Mouse (Mus musculus) neural tube, embryonic 14.5 days (tissue): ENCODE measurements around the gene Banf2. TPM values are rescaled to one million over a fixed set of nuclear protein-coding genes. Genes with fewer than 3 reads are reported as not detected.
A peak's percentile ranks its signal among the peaks of the same experiment; 100 is the strongest.

Experiments used
- ATAC-seq: fragments of 200-750 bp; cut with Nextera tagmentation; 2 replicates; pipeline ENCODE4 v1.8.0; 2017; ENCODE audit warnings: low read depth, mild to moderate bottlenecking, moderate TSS enrichment, moderate library complexity
- H3K27ac ChIP-seq: fragments of 300-500 bp; sonication (generic); 2 replicates; pipeline ENCODE4 v1.5.1; 2014; ENCODE audit warnings: low read depth, mild to moderate bottlenecking, control low read depth, low read length, moderate library complexity, mixed read lengths
- H3K27me3 ChIP-seq: fragments of 300-500 bp; sonication (generic); 2 replicates; pipeline ENCODE4 v1.6.1; 2014; ENCODE audit warnings: low read length; ENCODE audit not compliant: control insufficient read depth, insufficient read depth
- H3K36me3 ChIP-seq: fragments of 300-500 bp; sonication (generic); 2 replicates; pipeline ENCODE4 v1.6.1; 2014; ENCODE audit warnings: low read length, mixed read lengths; ENCODE audit not compliant: control insufficient read depth, insufficient read depth
- H3K4me1 ChIP-seq: fragments of 300-500 bp; sonication (generic); 2 replicates; pipeline ENCODE4 v1.6.1; 2014; ENCODE audit warnings: low read length; ENCODE audit not compliant: control insufficient read depth, insufficient read depth
- H3K4me2 ChIP-seq: fragments of 300-500 bp; sonication (generic); 2 replicates; pipeline ENCODE4 v1.6.1; 2014; ENCODE audit warnings: mild to moderate bottlenecking, low read depth, low read length, control low read depth
- H3K4me3 ChIP-seq: fragments of 300-500 bp; sonication (generic); 2 replicates; pipeline ENCODE4 v1.5.1; 2014; ENCODE audit warnings: low read depth, low read length, control low read depth, mixed read lengths
- H3K9ac ChIP-seq: fragments of 300-500 bp; sonication (generic); replicated peaks from 2 replicates; pipeline ENCODE4 v1.6.1; 2014; ENCODE audit warnings: low read depth, mild to moderate bottlenecking, control low read depth, low read length, mixed read lengths
- H3K9me3 ChIP-seq: fragments of 300-500 bp; sonication (generic); 2 replicates; pipeline ENCODE4 v1.6.1; 2016; ENCODE audit warnings: low read length; ENCODE audit not compliant: control insufficient read depth
- WGBS: fragments of 180-500 bp; shearing (Covaris S2); extraction: QIAGEN DNeasy Blood & Tissue Kit; methylation state at CpG from one replicate; pipeline ENCODE4 v1.1.7; 2014; 5-methylcytosine and 5-hydroxymethylcytosine counted together
- polyA plus RNA-seq: library from polyadenylated mRNA; unstranded; fragments of >200 nt; fragmentation: Nextera tagmentation; extraction: Ambion mirVana; gene quantifications from 2 replicates; pipeline ENCODE4 v1.2.1, GENCODE M21; 2014

Banf2 gene
- polyA plus RNA-seq = not detected in 2 replicates

GRCm38 (mm10) chr2:144032664-144033063 lies at the start of gene Banf2:
Gene Banf2, plus strand, starts transcription at chr2:144033059.
- Histone ChIP-seq H3K4me1 (no peaks in the 10 kb centered on the region), H3K9ac (no peak within 1 kb of the TSS), H3K36me3 (no peaks in the 10 kb centered on the region), H3K4me3 (no peak within 1 kb of the TSS), H3K4me2 (no peak within 1 kb of the TSS), H3K27me3 (no peaks in the 10 kb centered on the region), H3K27ac (no peak within 1 kb of the TSS), H3K9me3 (no peaks in the 10 kb centered on the region)
- 94% methylated on average over 2 of the region's 2 CpGs for WGBS
- ATAC-seq = no peak

- Histone ChIP-seq H3K27ac (no peak overlapping the region), H3K27me3 (no peaks in the 10 kb centered on the region), H3K9ac (no peak overlapping the region), H3K4me2 (no peak overlapping the region), H3K36me3 (no peaks in the 10 kb centered on the region), H3K4me1 (no peaks in the 10 kb centered on the region), H3K4me3 (no peak overlapping the region), H3K9me3 (no peaks in the 10 kb centered on the region)
- 67% methylated on average over 2 of the region's 2 CpGs for WGBS
- no peak for ATAC-seq
Observed at GRCm38 (mm10) chr2:143983482-143983881, 49.4 kb upstream of the Banf2 start.

GRCm38 (mm10) chr2:143987485-143987884 lies 45.4 kb upstream of the Banf2 start:
- 86% methylated on average over 2 of the region's 2 CpGs for WGBS
- no peak overlapping the region for H3K4me2 ChIP-seq
- H3K36me3 ChIP-seq = no peaks in the 10 kb centered on the region
- no peak overlapping the region for H3K9ac ChIP-seq
- H3K4me3 ChIP-seq = no peak overlapping the region
- no peak overlapping the region for H3K27ac ChIP-seq
- no peaks in the 10 kb centered on the region for H3K4me1 ChIP-seq
- no peaks in the 10 kb centered on the region for H3K9me3 ChIP-seq
- ATAC-seq = no peak
- H3K27me3 ChIP-seq = no peaks in the 10 kb centered on the region

- Histone ChIP-seq H3K9me3 (no peaks in the 10 kb centered on the region), H3K9ac (no peak overlapping the region), H3K4me2 (no peak overlapping the region), H3K4me3 (no peak overlapping the region), H3K27ac (no peak overlapping the region), H3K4me1 (no peaks in the 10 kb centered on the region), H3K27me3 (no peaks in the 10 kb centered on the region), H3K36me3 (no peaks in the 10 kb centered on the region)
- no peak for ATAC-seq
- WGBS = 97% methylated on average over 3 of the region's 3 CpGs
Observed at GRCm38 (mm10) chr2:143988016-143988415, 44.8 kb upstream of the Banf2 start.

GRCm38 (mm10) chr2:143990997-143991396 lies 41.9 kb upstream of the Banf2 start:
- Histone ChIP-seq H3K36me3 (no peaks in the 10 kb centered on the region), H3K27ac (no peak overlapping the region), H3K4me3 (no peak overlapping the region), H3K4me1 (no peaks in the 10 kb centered on the region), H3K9ac (no peak overlapping the region), H3K27me3 (no peaks in the 10 kb centered on the region), H3K9me3 (no peaks in the 10 kb centered on the region), H3K4me2 (no peak overlapping the region)
- ATAC-seq = no peak
- 12% methylated on average over 1 of the region's 1 CpGs for WGBS

GRCm38 (mm10) chr2:143991964-143992672 lies 40.7 kb upstream of the Banf2 start:
- H3K9me3 ChIP-seq = no peaks in the 10 kb centered on the region
- H3K9ac ChIP-seq = no peak overlapping the region
- no peak overlapping the region for H3K4me2 ChIP-seq
- H3K27me3 ChIP-seq = no peaks in the 10 kb centered on the region
- H3K27ac ChIP-seq = no peak overlapping the region
- H3K4me3 ChIP-seq = no peak overlapping the region
- no peak for ATAC-seq
- H3K36me3 ChIP-seq = no peaks in the 10 kb centered on the region
- no peaks in the 10 kb centered on the region for H3K4me1 ChIP-seq
- WGBS = 91% methylated on average over 7 of the region's 7 CpGs

GRCm38 (mm10) chr2:143992977-143993376 lies 39.9 kb upstream of the Banf2 start:
- ATAC-seq = no peak
- no peaks in the 10 kb centered on the region for H3K4me1 ChIP-seq
- no peak overlapping the region for H3K4me3 ChIP-seq
- H3K36me3 ChIP-seq = no peaks in the 10 kb centered on the region
- no peak overlapping the region for H3K9ac ChIP-seq
- H3K9me3 ChIP-seq = no peaks in the 10 kb centered on the region
- no peak overlapping the region for H3K27ac ChIP-seq
- WGBS = 90% methylated on average over 1 of the region's 1 CpGs
- no peak overlapping the region for H3K4me2 ChIP-seq
- no peaks in the 10 kb centered on the region for H3K27me3 ChIP-seq

GRCm38 (mm10) chr2:144002229-144002984 lies 30.5 kb upstream of the Banf2 start:
- ATAC-seq = no peak
- H3K27ac ChIP-seq = no peak overlapping the region
- WGBS = 89% methylated on average over 5 of the region's 5 CpGs
- no peak overlapping the region for H3K4me3 ChIP-seq
- H3K27me3 ChIP-seq = no peaks in the 10 kb centered on the region
- H3K4me2 ChIP-seq = no peak overlapping the region
- no peaks in the 10 kb centered on the region for H3K36me3 ChIP-seq
- H3K9ac ChIP-seq = no peak overlapping the region
- no peaks in the 10 kb centered on the region for H3K4me1 ChIP-seq
- no peaks in the 10 kb centered on the region for H3K9me3 ChIP-seq

- Histone ChIP-seq H3K9ac (no peak overlapping the region), H3K4me1 (no peaks in the 10 kb centered on the region), H3K4me3 (no peak overlapping the region), H3K27ac (no peak overlapping the region), H3K27me3 (no peaks in the 10 kb centered on the region), H3K9me3 (no peaks in the 10 kb centered on the region), H3K36me3 (no peaks in the 10 kb centered on the region), H3K4me2 (no peak overlapping the region)
- 56% methylated on average over 2 of the region's 2 CpGs for WGBS
- 0 out of 2 replicates have a peak, but pooled peaks have one; percentile 38 for ATAC-seq
Observed at GRCm38 (mm10) chr2:144003544-144003943, 29.3 kb upstream of the Banf2 start.
